Mouse (Mus musculus): ENCODE data around the gene Zfp853.

DNA sequence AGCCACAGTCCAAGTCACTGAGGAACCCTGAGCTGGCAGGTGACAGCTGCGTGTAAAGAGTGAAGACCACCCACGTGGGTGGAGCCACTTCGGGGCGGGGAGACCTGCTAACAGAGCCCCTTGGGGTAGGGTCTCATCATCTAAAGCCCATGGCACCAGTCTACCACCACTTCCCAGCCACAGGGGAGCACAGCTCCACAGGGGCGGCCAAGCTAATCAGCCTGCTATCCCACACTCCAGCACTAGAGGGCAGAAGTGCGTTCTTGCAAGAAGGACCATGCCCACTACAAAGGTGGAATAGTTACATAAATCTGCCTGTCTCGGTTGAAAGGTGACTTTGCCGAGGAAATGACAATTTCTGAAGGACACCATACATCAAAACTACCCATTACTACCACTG is 18.5 kb upstream of the Zfp853 start:
- TF ChIP-seq MAX (IDR thresholded peaks at IDR 0.05; ENCODE audit: low read length) (no peak), POLR2A (IDR thresholded peaks at IDR 0.05; ENCODE audit: control insufficient read depth in 1 of 2, insufficient read depth in 1 of 2, low read depth in 1 of 2, low read length in 2 of 2, poor library complexity in 1 of 2) (no peak), EP300 (IDR thresholded peaks at IDR 0.05; ENCODE audit: low read depth in 1 of 2, low read length in 2 of 2) (no peak)

All from MEL (cell line).